Mouse (Mus musculus): ENCODE measurements around the gene Neurog2. TPM values are rescaled to one million over a fixed set of nuclear protein-coding genes. Genes with fewer than 3 reads are reported as not detected.

Gene Neurog2
- polyA plus RNA-seq, 1 experiment from 2014 or later: not detected

DNA sequence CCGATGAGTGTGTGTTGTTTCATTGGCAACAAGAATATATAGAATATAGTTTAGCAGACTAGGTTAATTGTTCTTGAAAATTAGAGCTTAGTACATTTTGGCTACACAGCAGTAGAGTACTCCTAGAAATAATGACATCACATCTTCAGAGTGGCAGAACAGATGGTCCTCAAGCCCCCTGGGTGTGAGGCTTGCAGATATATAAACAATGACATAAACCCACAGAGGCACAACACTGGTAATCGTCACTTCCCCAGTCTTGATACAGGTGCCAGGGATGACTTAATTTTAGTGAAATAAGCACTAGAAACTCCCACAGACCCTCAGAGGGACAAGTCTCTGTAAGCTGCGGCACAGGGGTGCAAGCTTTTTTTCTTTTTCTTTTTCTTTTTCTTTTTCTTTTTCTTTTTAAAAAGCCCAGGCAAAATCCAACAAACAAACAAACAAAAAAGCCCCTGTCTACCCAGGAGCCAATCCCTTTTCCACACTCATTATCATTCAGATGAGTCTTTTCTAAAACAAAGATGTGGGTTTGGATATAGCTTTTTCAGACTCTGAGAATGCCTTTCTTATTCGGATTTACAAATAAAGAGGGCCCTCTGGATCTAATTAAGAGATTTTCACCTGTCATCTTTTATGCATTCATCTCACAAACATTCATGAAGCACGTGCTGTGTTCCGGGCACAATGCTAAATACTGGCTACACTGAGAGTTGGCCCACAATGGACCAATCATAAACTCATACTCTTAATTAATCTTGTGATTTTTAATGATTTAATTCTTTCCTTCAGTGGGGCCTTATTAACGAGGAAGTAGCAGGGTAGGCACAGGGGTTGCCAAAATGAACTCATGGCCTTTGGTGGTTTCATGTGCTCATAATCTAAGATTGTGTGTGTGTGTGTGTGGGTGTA is 19.1 kb downstream of the Neurog2 start:
- no peak overlapping the region for H3K9ac ChIP-seq
- no peak overlapping the region for H3K4me2 ChIP-seq
- WGBS (ENCODE audit: insufficient replicate concordance): 44% methylated on average over 7 of the region's 7 CpGs
- no peak overlapping the region for H3K27ac ChIP-seq
- H3K4me1 ChIP-seq (replicated peaks): no peaks in the 10 kb centered on the region
- no peaks in the 10 kb centered on the region for H3K36me3 ChIP-seq
- ATAC-seq (ENCODE audit: low read depth) (no peak), DNase-seq (no peak)
- no peaks in the 10 kb centered on the region for H3K9me3 ChIP-seq (replicated peaks)
- peaks cover 2% of the 10 kb centered on the region for H3K27me3 ChIP-seq
- H3K4me3 ChIP-seq (replicated peaks): no peak overlapping the region

DNA sequence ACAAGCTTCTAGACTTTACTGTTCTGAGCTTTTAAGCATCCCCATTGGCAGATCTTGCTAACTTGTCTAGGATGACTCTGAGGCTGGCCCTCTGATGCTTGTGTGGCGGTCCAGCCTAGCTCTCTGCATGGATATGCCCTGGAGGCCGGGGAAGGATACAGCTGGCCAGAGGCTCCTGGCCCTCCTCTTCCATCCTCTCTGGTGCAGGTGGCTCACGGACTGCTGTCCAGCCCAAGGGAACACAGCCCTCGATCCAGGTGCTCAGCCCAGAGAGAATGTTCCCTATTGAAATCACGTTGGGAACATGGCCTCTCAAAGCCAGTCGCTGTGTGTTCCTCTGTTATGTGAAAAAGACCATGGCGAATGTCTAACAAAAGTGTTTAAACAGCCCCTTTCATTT is 27.8 kb downstream of the Neurog2 start:
- no peak overlapping the region for H3K4me2 ChIP-seq
- no peak overlapping the region for H3K27ac ChIP-seq
- DNase-seq (no peak), ATAC-seq (ENCODE audit: low read depth) (no peak)
- 70% methylated on average over 7 of the region's 7 CpGs for WGBS (ENCODE audit: insufficient replicate concordance)
- no peak overlapping the region for H3K9ac ChIP-seq
- H3K4me3 ChIP-seq (replicated peaks): no peak overlapping the region
- no peaks in the 10 kb centered on the region for H3K27me3 ChIP-seq
- H3K36me3 ChIP-seq: no peaks in the 10 kb centered on the region
- no peaks in the 10 kb centered on the region for H3K4me1 ChIP-seq (replicated peaks)
- H3K9me3 ChIP-seq (replicated peaks): no peaks in the 10 kb centered on the region

- Histone ChIP-seq H3K4me2 (no peak overlapping the region), H3K36me3 (no peaks in the 10 kb centered on the region), H3K4me3 (replicated peaks) (no peak overlapping the region), H3K27ac (no peak overlapping the region), H3K27me3 (no peaks in the 10 kb centered on the region), H3K9ac (no peak overlapping the region), H3K9me3 (replicated peaks) (no peaks in the 10 kb centered on the region), H3K4me1 (replicated peaks) (no peaks in the 10 kb centered on the region)
- DNase-seq: no peak
- no peak for ATAC-seq (ENCODE audit: low read depth)
- WGBS (ENCODE audit: insufficient replicate concordance): 66% methylated on average over 22 of the region's 22 CpGs
Observed at GRCm38 (mm10) chr3:127661646-127662531, 29.0 kb downstream of the Neurog2 start.

GRCm38 (mm10) chr3:127679703-127680102 is 46.8 kb downstream of the Neurog2 start:
- H3K4me2 ChIP-seq: no peak overlapping the region
- ATAC-seq (ENCODE audit: low read depth): no peak
- no peak overlapping the region for H3K9ac ChIP-seq
- H3K4me1 ChIP-seq (replicated peaks): no peaks in the 10 kb centered on the region
- no peaks in the 10 kb centered on the region for H3K36me3 ChIP-seq
- no peaks in the 10 kb centered on the region for H3K9me3 ChIP-seq (replicated peaks)
- H3K27ac ChIP-seq: no peak overlapping the region
- DNase-seq: no peak
- H3K27me3 ChIP-seq: no peaks in the 10 kb centered on the region
- WGBS (ENCODE audit: insufficient replicate concordance): 75% methylated on average over 15 of the region's 15 CpGs
- no peak overlapping the region for H3K4me3 ChIP-seq (replicated peaks)

Other genes with a start within 250 kb of the Neurog2 start
- gene Ank2, start 133.8 kb upstream of the Neurog2 start, polyA plus RNA-seq (2015; fragmentation: Nextera tagmentation; extraction: Ambion mirVana): 4.9 and 6.7 TPM in 2 replicates
- gene Larp7, start 79.8 kb upstream of the Neurog2 start, polyA plus RNA-seq (2015; fragmentation: Nextera tagmentation; extraction: Ambion mirVana): 41.2 and 50.9 TPM in 2 replicates
- gene Zgrf1, start 79.6 kb upstream of the Neurog2 start, polyA plus RNA-seq (2015; fragmentation: Nextera tagmentation; extraction: Ambion mirVana): 3.6 and 4.0 TPM in 2 replicates
- gene Alpk1, start 147.4 kb downstream of the Neurog2 start, polyA plus RNA-seq (2015; fragmentation: Nextera tagmentation; extraction: Ambion mirVana): 0.54 and 0.58 TPM in 2 replicates
- 14.2 and 15.6 TPM in 2 replicates for gene Tifa, start 156.7 kb downstream of the Neurog2 start, polyA plus RNA-seq (2015; fragmentation: Nextera tagmentation; extraction: Ambion mirVana)
- 19.7 and 25.7 TPM in 2 replicates for gene Ap1ar, start 204.4 kb downstream of the Neurog2 start, polyA plus RNA-seq (2015; fragmentation: Nextera tagmentation; extraction: Ambion mirVana)

Measured in liver, embryonic 13.5 days (tissue).